Mouse (Mus musculus) cerebellum, adult 2 months (tissue): ENCODE measurements around the gene Zzz3.

Source experiments
- CTCF ChIP-seq: fragments of 200-500 bp; IDR thresholded peaks from 2 replicates; pipeline ENCODE4 v1.5.1; 2011; ENCODE audit warnings: low read depth, mild to moderate bottlenecking, control low read depth, low read length, moderate library complexity, borderline replicate concordance; ENCODE audit not compliant: insufficient read depth
- POLR2A ChIP-seq: fragments of 200-500 bp; IDR thresholded peaks from 2 replicates; pipeline ENCODE4 v1.6.1; 2011; ENCODE audit warnings: low read length, control low read depth, borderline replicate concordance; ENCODE audit not compliant: insufficient read depth

DNA sequence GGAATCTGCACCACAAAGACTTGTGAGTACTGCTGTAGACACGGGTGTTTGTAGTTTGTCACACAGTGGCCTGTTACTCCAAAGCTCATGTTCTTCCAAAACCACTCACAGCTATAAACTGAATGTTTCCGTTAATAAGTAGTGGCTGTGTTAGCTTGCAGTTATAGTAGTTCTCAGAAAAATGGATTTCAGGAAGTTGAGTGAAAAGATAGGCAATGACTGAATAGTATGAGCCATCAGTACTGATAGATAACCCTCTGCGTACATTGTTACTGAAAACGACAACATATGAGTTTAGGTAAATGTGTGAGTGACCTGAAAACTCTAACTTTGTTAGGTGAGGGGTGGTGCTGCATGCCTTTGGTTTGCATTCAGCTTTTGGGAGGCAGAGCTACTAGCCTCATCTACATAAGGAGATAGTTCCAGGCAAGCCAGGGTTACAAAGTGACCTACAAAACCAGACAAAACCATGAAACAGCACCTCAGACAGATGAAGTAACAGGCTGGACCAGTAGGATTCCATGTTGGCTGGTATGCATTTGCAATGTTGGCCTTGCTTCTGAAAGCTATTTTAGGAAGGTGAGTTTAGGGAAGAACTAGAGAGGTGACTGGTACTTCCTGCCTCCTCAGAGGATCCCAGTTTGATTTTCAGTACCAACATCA, 10.8 kb downstream of the Zzz3 start:
- no peak for TF ChIP-seq CTCF
- TF ChIP-seq POLR2A = no peak
